Mouse (Mus musculus): ENCODE measurements around the gene Tbc1d8b. TPM values are rescaled to one million over a fixed set of nuclear protein-coding genes. Genes with fewer than 3 reads are reported as not detected.
"Not testable (repeated sequence)": the region's sequence is repeated elsewhere in the genome, so short reads cannot be mapped to it uniquely, and the experiment has no call there.

The Tbc1d8b gene
- polyA plus RNA-seq, 1 experiment from 2014 or later, result 2.8 TPM

DNA sequence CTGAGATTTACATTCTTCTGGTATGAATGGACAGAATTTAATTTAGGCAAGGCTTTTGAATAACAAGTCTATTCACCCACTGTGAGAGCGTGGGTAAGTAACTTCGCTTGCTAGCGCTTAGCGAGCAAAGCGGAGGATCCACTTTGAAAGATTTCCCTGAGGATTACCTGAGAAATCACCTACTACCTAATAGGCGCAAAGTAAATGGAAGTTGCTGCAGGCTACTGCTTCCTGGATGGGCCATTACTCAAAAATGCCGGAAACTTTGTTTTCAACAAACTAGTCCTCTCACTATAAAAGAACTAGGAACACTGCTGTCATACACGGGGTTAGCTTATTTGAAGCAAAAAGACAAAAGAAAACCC lies 404 bp upstream of the Tbc1d8b start:
- no peak overlapping the region; the same call in 1 of the 2 replicates for H3K27ac ChIP-seq (replicated peaks; ENCODE audit: low read depth, low read length)
- peak overlapping the region; percentile 55 for H3K4me3 ChIP-seq (ENCODE audit: low read depth, low read length)
- no peaks in the 10 kb centered on the region for H3K36me3 ChIP-seq (ENCODE audit: control insufficient read depth, insufficient read depth, low read length)
- peak overlapping the region; percentile 56 for H3K9ac ChIP-seq (ENCODE audit: low read depth, low read length)
- H3K27me3 ChIP-seq (replicated peaks; ENCODE audit: control insufficient read depth, insufficient read depth, low read length), result no peaks in the 10 kb centered on the region
- DNase-seq (ENCODE audit: low spot score) (peak; percentile 4), ATAC-seq (ENCODE audit: low read depth) (peak; percentile 36)
- peak overlapping the region; percentile 56 for H3K4me2 ChIP-seq (ENCODE audit: low read depth, low read length)
- no peaks in the 10 kb centered on the region for H3K4me1 ChIP-seq (ENCODE audit: control insufficient read depth, insufficient read depth, low read length)
- 36% methylated on average over 8 of the region's 8 CpGs for WGBS
- H3K9me3 ChIP-seq (ENCODE audit: control insufficient read depth, low read length), result no peaks in the 10 kb centered on the region

DNA sequence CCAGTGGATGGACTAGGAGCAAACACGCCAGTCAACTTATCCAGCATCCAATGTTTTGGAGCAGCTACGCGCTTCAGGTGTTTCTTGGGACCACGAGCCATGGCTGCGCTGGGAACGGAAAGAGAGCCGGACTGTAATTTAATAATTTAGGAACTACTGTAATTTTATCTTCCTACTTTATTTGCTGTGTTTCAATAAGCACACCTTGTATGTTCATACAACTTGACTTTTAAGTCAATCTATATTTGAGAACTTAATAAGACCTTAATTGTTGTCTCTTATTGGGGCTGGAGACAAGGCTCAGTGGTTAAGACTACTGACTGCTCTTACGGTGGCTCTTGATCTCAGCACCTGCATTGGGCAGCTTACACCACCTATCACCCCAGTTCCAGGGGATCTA lies 29.6 kb downstream of the Tbc1d8b start, which contains the start of gene Gm15013:
Gene Gm15013 (minus strand): TSS at position 101 of the 400 bp plus-strand sequence.
- H3K9me3 ChIP-seq (ENCODE audit: control insufficient read depth, low read length), result no peaks in the 10 kb centered on the region
- no peak within 1 kb of the TSS for H3K4me2 ChIP-seq (ENCODE audit: low read depth, low read length)
- H3K9ac ChIP-seq (ENCODE audit: low read depth, low read length), result no peak within 1 kb of the TSS
- ATAC-seq (ENCODE audit: low read depth), result no peak
- no peak within 1 kb of the TSS for H3K27ac ChIP-seq (replicated peaks; ENCODE audit: low read depth, low read length)
- no peak within 1 kb of the TSS for H3K4me3 ChIP-seq (ENCODE audit: low read depth, low read length)
- H3K27me3 ChIP-seq (replicated peaks; ENCODE audit: control insufficient read depth, insufficient read depth, low read length), result no peaks in the 10 kb centered on the region
- WGBS, result 92% methylated on average over 8 of the region's 8 CpGs
- no peaks in the 10 kb centered on the region for H3K4me1 ChIP-seq (ENCODE audit: control insufficient read depth, insufficient read depth, low read length)
- no peaks in the 10 kb centered on the region for H3K36me3 ChIP-seq (ENCODE audit: control insufficient read depth, insufficient read depth, low read length)
- no peak for DNase-seq (ENCODE audit: low spot score)

DNA sequence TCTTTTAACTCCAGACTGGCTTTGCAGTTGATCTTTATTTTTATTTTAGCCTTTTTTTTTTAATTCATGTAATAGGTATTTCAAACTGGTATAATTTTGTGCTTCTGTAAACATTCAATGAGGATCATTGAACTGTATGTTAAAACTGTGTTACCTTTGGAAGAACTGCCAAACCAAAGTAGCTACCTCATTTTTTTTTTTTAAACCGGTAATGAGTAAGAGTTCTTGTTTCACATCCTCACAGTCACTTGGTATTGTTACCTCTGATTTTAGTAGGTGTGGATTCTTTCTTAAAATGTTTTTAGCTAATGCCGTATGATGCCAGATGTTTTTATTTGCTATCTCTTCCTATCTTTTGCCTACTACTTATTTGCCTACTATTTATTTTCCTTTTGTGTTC lies 37.6 kb downstream of the Tbc1d8b start:
- Histone ChIP-seq H3K27me3 (replicated peaks; ENCODE audit: control insufficient read depth, insufficient read depth, low read length) (no peaks in the 10 kb centered on the region), H3K27ac (replicated peaks; ENCODE audit: low read depth, low read length) (no peak overlapping the region), H3K9ac (ENCODE audit: low read depth, low read length) (no peak overlapping the region), H3K9me3 (ENCODE audit: control insufficient read depth, low read length) (no peaks in the 10 kb centered on the region), H3K36me3 (ENCODE audit: control insufficient read depth, insufficient read depth, low read length) (no peaks in the 10 kb centered on the region; the same call in 1 of the 2 replicates), H3K4me1 (ENCODE audit: control insufficient read depth, insufficient read depth, low read length) (no peaks in the 10 kb centered on the region), H3K4me3 (ENCODE audit: low read depth, low read length) (no peak overlapping the region), H3K4me2 (ENCODE audit: low read depth, low read length) (no peak overlapping the region)
- DNase-seq (ENCODE audit: low spot score) (no peak), ATAC-seq (ENCODE audit: low read depth) (no peak)
- 86% methylated on average over 2 of the region's 2 CpGs for WGBS

DNA sequence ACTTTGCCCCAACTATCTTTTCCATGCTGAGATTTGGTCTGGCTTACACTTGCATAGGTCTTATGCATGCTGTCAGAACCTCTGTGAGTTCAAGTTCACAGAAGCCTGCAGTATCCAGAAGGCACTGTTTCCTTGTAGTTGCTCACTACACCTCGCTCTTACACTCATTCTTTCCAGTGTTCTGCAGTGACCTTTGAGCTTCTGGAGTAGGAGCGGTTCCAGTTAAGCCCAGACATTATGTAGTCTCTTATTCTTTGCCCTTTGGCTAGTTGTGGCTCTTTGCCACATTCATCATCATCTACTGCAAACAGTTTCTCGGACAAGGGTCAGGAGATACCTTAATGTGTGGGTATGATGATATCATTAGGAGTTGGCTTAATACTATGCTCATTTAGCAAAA lies 45.7 kb downstream of the Tbc1d8b start:
- no peak for ATAC-seq (ENCODE audit: low read depth)
- 86% methylated on average over 3 of the region's 3 CpGs for WGBS
- H3K27me3 ChIP-seq (replicated peaks; ENCODE audit: control insufficient read depth, insufficient read depth, low read length), result peaks cover 4% of the 10 kb centered on the region; the same call in 1 of the 2 replicates

DNA sequence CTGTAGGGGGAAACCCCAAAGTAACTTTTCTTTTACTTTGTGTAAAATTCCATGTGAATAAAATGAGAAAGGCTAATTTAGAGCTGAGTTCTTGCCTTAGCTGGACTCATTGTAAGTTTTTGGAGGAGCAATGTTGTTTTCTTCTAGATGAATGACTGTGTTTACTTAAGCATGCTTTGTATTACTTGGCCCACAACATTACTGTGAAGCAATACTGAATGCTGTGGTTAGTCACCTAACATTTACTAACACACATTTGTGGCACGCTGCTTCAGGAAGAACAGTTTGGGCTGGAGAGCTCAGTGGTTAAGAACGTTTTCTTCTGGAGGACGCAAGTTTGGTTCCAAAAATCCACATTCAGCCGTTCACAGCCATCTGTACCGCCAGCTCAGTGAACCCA lies 52.3 kb downstream of the Tbc1d8b start:
- Histone ChIP-seq H3K4me2 (ENCODE audit: low read depth, low read length) (no peak overlapping the region), H3K4me1 (ENCODE audit: control insufficient read depth, insufficient read depth, low read length) (no peaks in the 10 kb centered on the region), H3K9me3 (ENCODE audit: control insufficient read depth, low read length) (no peaks in the 10 kb centered on the region), H3K27ac (replicated peaks; ENCODE audit: low read depth, low read length) (no peak overlapping the region), H3K36me3 (ENCODE audit: control insufficient read depth, insufficient read depth, low read length) (peaks cover 6% of the 10 kb centered on the region; the same call in 1 of the 2 replicates), H3K9ac (ENCODE audit: low read depth, low read length) (no peak overlapping the region), H3K4me3 (ENCODE audit: low read depth, low read length) (no peak overlapping the region), H3K27me3 (replicated peaks; ENCODE audit: control insufficient read depth, insufficient read depth, low read length) (no peaks in the 10 kb centered on the region)
- DNase-seq (ENCODE audit: low spot score) (no peak), ATAC-seq (ENCODE audit: low read depth) (no peak)
- 83% methylated on average over 5 of the region's 5 CpGs for WGBS

More for the DNA sequence above, 45.7 kb downstream of the Tbc1d8b start:
- Histone ChIP-seq H3K9me3 (ENCODE audit: control insufficient read depth, low read length) (no peaks in the 10 kb centered on the region), H3K4me2 (ENCODE audit: low read depth, low read length) (no peak overlapping the region), H3K27ac (replicated peaks; ENCODE audit: low read depth, low read length) (no peak overlapping the region), H3K36me3 (ENCODE audit: control insufficient read depth, insufficient read depth, low read length) (peaks cover 6% of the 10 kb centered on the region), H3K4me3 (ENCODE audit: low read depth, low read length) (no peak overlapping the region), H3K9ac (ENCODE audit: low read depth, low read length) (no peak overlapping the region), H3K4me1 (ENCODE audit: control insufficient read depth, insufficient read depth, low read length) (no peaks in the 10 kb centered on the region)
- no peak for DNase-seq (ENCODE audit: low spot score)

DNA sequence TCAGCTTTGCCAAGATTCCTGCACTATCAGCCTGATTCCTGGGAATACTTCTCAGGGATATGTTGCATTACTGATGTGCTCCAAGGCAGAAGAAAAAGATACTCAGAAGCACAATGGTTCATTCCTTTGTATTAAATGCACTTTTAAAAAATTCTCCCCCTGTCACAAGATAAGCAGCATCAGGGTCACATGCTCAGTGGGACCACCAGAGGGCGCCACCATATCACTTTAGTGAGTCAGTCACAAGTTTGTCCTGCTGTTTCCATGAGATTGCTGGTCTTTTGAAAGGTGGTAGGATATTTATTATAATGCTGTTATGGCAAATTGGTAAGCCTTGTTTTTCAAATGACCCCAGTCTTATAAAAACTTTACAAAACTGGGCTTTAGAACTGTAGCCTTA lies 67.1 kb downstream of the Tbc1d8b start:
- no peaks in the 10 kb centered on the region; the same call in 1 of the 2 replicates for H3K27me3 ChIP-seq (replicated peaks; ENCODE audit: control insufficient read depth, insufficient read depth, low read length)
- no peak for ATAC-seq (ENCODE audit: low read depth)
- no peaks in the 10 kb centered on the region for H3K4me1 ChIP-seq (ENCODE audit: control insufficient read depth, insufficient read depth, low read length)
- H3K9ac ChIP-seq (ENCODE audit: low read depth, low read length), result no peak overlapping the region
- DNase-seq (ENCODE audit: low spot score), result peak; percentile 52
- 0 out of 2 replicates have a peak, but pooled peaks cover 3% of the 10 kb centered on the region for H3K36me3 ChIP-seq (ENCODE audit: control insufficient read depth, insufficient read depth, low read length)
- H3K9me3 ChIP-seq (ENCODE audit: control insufficient read depth, low read length), result no peaks in the 10 kb centered on the region
- WGBS, result 14% methylated on average over 1 of the region's 1 CpGs
- H3K4me3 ChIP-seq (ENCODE audit: low read depth, low read length), result no peak overlapping the region
- H3K4me2 ChIP-seq (ENCODE audit: low read depth, low read length), result no peak overlapping the region
- H3K27ac ChIP-seq (replicated peaks; ENCODE audit: low read depth, low read length), result no peak overlapping the region

DNA sequence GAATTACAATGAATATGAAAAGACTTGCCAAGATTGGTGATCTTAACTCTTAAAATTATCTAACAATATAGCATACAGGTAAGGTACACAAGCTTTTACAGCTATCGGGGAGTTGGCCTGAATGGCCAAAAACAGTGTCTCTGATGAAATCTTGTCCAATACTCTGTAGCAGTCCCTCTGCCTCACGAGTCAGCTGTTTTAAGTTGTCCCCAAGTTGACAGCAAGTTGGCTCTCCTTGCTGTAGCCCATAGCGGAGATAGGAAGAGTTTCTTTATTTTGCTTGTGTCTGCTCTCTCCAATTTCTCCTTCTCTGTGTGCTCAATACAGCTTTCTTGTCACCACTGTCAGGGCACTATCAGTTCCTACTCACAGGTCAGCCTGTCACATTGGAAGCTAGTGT lies 73.8 kb downstream of the Tbc1d8b start:
- not testable (repeated sequence) for DNase-seq (ENCODE audit: low spot score); H3K36me3 ChIP-seq (ENCODE audit: control insufficient read depth, insufficient read depth, low read length); H3K4me1 ChIP-seq (ENCODE audit: control insufficient read depth, insufficient read depth, low read length); H3K4me3 ChIP-seq (ENCODE audit: low read depth, low read length); H3K27ac ChIP-seq (replicated peaks; ENCODE audit: low read depth, low read length); H3K4me2 ChIP-seq (ENCODE audit: low read depth, low read length); H3K9me3 ChIP-seq (ENCODE audit: control insufficient read depth, low read length); ATAC-seq (ENCODE audit: low read depth); H3K9ac ChIP-seq (ENCODE audit: low read depth, low read length); H3K27me3 ChIP-seq (replicated peaks; ENCODE audit: control insufficient read depth, insufficient read depth, low read length)
- 87% methylated on average over 3 of the region's 3 CpGs for WGBS

DNA sequence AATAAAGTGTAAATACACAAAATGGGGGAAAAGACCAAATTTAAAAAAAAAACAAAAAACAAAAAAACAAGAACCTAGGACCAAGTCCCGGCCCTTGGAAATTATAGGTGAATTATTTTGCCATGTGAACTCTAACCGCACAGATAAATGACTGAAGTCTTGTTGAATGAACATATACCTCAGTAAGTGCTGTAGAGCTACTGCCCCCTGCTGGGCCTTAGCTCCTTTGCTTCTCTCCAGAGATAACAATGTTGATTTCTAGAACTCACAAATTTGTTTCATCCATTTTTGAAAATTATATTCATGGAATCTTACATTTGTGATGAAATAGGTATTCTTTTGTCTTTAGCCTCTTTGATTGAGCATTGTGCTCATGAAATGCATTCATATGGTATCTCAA lies 77.8 kb downstream of the Tbc1d8b start:
- no peak overlapping the region for H3K4me3 ChIP-seq (ENCODE audit: low read depth, low read length)
- no peaks in the 10 kb centered on the region for H3K27me3 ChIP-seq (replicated peaks; ENCODE audit: control insufficient read depth, insufficient read depth, low read length)
- no peaks in the 10 kb centered on the region for H3K9me3 ChIP-seq (ENCODE audit: control insufficient read depth, low read length)
- ATAC-seq (ENCODE audit: low read depth) (no peak), DNase-seq (ENCODE audit: low spot score) (peak; percentile 44)
- no peak overlapping the region for H3K27ac ChIP-seq (replicated peaks; ENCODE audit: low read depth, low read length)
- no peaks in the 10 kb centered on the region for H3K36me3 ChIP-seq (ENCODE audit: control insufficient read depth, insufficient read depth, low read length)
- WGBS, result 68% methylated on average over 2 of the region's 2 CpGs
- H3K4me1 ChIP-seq (ENCODE audit: control insufficient read depth, insufficient read depth, low read length), result no peaks in the 10 kb centered on the region
- H3K4me2 ChIP-seq (ENCODE audit: low read depth, low read length), result no peak overlapping the region
- no peak overlapping the region for H3K9ac ChIP-seq (ENCODE audit: low read depth, low read length)

DNA sequence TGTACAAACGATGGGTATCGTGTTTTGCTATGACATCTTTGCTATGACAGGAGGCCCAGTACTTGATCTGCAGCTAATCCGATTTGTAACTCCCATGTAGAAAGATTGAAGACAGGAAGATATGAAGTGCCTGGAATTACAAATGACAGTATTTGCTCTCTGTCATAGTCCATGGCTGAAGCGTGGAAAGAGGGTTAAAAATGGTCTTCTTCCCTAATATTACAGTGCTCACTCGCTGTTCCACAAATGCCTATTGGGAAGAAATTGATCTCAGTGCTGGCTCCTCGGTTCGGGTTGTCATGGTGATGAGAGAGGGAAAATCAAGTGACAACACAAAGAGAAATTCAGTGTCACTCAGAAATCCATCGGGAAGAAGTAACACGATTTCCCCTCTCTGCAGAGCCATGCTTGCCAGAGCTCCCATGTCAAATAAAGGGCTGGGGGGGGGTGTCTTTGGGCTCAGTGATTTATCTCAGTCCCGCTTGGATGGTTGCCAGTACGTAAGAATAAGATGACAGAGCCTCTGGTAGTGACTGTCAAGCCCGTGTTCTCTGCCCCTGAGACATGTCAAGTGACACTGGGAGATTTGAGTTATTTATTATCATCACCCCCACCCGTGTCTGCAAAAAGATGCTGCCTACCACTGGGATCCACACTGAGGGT lies 85.3 kb downstream of the Tbc1d8b start:
- DNase-seq (ENCODE audit: low spot score), result no peak
- no peak overlapping the region for H3K4me3 ChIP-seq (ENCODE audit: low read depth, low read length)
- H3K36me3 ChIP-seq (ENCODE audit: control insufficient read depth, insufficient read depth, low read length), result no peaks in the 10 kb centered on the region
- H3K9me3 ChIP-seq (ENCODE audit: control insufficient read depth, low read length), result no peaks in the 10 kb centered on the region
- no peak overlapping the region for H3K9ac ChIP-seq (ENCODE audit: low read depth, low read length)
- no peak overlapping the region for H3K4me2 ChIP-seq (ENCODE audit: low read depth, low read length)
- WGBS, result 70% methylated on average over 13 of the region's 13 CpGs
- no peak for ATAC-seq (ENCODE audit: low read depth)
- H3K27ac ChIP-seq (replicated peaks; ENCODE audit: low read depth, low read length), result no peak overlapping the region
- H3K27me3 ChIP-seq (replicated peaks; ENCODE audit: control insufficient read depth, insufficient read depth, low read length), result peaks cover 10% of the 10 kb centered on the region
- H3K4me1 ChIP-seq (ENCODE audit: control insufficient read depth, insufficient read depth, low read length), result no peaks in the 10 kb centered on the region
